Mouse (Mus musculus): ENCODE results near the gene Krtap24-1.

The Krtap24-1 gene

DNA sequence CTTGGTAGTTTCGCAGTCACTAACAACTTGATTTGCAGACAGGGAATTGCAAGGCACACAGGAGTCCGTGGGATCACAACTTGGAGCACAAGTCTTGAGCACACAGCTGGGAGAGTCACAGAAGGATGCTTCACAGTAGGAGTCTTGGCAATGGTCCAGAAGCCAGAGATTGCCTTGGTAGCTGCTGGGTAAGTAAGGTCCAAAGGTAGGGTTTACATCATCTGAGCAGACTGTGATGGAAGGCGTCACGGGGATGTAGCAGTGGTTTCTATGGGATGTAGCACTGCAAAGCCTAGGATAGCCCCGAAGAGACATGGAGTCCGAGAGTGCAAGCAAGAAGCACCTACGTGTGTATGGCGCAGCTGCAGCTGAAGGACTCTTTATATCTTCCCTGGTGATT is at the start of gene Krtap24-1:
Gene Krtap24-1 (minus strand): TSS at position 358 of the 400 bp plus-strand sequence.
- no peak for DNase-seq (ENCODE audit: low read depth, low spot score)

DNA sequence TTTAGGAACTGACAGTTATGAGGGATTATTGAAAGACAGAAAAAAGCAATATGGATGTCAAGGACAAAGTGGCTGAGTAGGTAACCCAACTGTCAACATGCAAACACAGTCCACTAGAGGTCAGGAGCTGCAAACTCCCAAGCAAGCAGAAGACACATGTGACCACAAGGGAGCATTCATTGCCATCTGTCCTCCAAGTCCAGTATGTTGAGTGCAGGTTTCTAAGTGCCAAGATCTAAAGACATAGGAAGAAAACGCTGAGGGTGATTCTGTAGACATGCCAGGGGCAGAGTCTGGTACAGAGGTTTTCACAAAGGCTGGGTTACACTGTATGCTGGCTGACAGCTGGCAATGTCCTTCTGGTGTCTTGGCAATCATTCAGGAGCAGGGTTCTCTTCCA is 45.3 kb upstream of the Krtap24-1 start:
- DNase-seq (ENCODE audit: low read depth, low spot score): peak; percentile 13

DNA sequence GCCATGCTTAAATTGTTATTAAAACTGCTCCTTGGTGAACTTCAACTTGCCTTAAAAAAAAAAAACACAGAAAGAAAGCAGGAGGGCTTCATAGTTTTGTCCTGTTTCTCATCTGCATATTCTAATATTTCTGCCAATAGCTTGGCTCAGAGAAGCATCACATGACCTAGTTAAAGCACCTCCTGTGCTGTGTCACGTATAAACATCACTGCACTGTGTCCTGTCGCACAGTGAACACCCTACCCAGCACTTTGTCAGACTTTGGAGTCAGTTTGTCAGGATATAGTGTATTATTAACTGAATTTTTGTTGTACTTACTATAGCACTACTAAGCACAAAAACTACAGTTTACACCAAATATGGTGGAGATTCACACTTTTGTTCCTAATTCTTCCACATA is 39.9 kb upstream of the Krtap24-1 start:
- no peak for DNase-seq (ENCODE audit: low read depth, low spot score)

DNA sequence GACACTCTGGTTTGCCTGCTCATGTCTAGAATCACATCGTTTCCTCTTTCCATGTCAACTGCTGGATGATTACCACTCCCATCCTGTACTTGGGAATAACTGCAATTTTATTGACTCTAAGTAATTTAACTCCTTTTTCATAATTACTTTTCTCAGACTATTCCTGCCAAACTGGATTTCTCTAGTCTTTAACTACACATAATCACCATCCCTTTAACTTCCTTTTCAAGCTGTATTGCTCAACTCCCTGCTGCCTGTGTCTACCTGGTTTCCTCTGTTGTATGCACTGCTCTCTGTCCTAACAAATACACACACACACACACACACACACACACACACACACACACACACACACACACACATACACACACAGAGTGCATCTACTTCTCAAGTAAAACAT is 39.0 kb upstream of the Krtap24-1 start:
- no peak for DNase-seq (ENCODE audit: low read depth, low spot score)

DNA sequence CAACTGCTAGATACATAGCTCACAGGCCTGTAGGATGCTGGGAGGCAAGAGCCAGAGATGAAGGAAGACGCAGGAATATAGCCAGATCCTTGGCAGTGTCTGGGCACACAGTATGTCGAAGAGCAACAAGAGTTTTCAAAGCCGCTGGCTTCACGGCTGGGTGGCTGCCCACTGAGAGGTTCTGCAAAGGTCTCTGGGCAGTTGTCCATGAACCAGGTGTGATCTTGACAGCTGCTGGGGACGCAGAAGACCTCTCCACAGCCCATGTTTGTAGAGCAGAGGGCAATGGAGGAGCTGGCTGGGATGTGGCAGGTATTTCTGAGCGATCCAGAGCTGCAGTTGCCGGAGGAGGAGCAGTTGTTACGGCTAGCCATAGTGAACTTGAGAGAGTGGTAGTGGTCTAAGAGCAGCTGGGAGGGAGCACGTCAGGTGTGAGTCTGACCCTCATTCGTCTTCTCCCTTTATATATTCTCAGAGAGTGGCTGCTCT is 35.3 kb upstream of the Krtap24-1 start, which contains the start of gene Krtap26-1:
Gene Krtap26-1 (minus strand): TSS at position 439 of the 489 bp plus-strand sequence.
- DNase-seq (ENCODE audit: low read depth, low spot score): no peak

DNA sequence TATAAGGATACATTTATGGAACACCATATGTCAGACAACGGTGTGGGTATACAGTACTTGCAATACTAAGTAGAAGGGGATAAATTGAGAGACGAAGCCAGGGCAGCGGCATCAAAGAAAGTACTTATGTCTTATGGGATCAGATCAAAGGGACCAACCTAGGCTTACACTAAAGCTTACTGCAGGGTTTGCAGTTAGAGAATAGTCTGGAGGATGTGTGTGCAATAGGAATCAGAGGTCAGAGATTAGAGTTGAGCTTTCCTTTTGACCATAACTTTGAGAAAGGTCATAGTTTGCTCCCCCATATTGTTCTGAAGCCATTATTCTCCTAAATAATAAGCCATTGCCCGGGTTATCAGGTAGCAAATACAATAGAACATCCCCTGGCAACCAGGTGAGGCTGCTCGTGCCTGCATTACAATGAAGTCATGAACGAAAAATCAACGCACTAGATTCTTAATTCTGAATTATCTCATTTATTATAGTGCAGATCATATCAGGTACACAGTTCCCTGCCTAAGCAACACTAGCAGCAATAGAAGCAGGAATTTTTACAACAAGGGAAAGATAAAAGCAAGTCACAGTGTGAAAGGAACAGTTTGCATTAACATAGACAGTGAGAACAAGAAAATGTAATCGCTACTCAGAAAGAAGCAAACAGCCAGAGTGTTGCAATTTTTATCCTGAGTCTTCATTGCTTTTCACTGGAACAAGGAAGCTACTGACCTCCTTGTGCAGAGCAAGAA is 34.5 kb upstream of the Krtap24-1 start:
- DNase-seq (ENCODE audit: low read depth, low spot score): no peak

DNA sequence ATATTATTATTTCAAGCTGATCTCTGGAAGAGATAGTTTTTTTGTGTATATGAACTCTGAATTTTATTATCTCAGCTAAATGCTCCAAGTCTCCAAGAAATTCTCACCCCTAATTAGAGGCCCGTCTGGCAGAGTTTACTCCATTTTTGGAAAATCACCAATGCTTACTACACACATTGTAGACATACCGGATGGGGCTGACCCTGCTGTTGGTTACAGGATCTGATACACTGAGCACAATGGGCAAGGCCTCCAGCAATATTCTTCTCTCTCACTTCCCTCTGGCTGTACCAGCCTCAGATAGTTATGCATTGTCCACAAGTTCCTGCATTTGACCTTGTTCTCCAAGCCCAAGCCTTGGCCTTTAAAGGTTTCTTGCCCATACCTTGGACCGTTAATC is 28.0 kb upstream of the Krtap24-1 start:
- DNase-seq (ENCODE audit: low read depth, low spot score): no peak

DNA sequence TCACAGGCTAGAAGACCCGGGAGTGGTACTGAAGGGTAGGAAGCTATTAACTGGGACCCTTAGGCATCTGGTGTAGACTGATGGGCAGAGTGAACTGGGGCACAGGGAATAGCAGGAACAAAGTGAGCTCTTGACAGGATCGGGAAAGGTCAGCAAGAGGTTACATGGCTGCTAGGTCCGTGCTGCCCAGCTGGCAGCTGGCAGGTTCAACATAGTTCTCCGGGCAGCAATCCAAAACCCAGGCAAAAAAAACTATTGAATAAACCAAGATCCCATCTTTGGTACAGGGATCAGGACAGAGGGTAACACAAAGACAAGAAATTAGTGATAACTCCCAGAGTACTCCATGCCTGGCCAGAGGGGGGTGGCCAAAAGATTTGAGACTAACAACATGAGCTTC is 23.1 kb upstream of the Krtap24-1 start:
- DNase-seq (ENCODE audit: low read depth, low spot score): no peak

DNA sequence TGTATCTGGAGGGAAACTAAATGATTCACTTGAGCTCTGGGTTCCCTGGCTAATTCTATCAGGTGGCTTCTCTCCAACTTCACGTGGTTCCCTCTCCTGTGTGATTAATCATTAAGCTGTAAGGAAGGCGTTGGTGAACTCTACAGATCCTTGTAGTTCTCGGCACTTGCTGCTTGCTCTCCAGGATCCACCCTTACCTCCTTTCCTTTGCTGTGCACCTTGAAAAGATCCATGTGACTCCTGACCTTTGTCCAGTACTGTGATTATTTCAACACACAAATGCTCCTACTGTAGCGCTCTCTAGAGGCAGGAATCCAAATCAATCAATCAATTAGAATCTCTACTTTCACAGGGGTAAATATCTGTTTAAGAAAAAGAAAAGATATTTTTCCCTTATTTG is 19.4 kb upstream of the Krtap24-1 start:
- no peak for DNase-seq (ENCODE audit: low read depth, low spot score)

DNA sequence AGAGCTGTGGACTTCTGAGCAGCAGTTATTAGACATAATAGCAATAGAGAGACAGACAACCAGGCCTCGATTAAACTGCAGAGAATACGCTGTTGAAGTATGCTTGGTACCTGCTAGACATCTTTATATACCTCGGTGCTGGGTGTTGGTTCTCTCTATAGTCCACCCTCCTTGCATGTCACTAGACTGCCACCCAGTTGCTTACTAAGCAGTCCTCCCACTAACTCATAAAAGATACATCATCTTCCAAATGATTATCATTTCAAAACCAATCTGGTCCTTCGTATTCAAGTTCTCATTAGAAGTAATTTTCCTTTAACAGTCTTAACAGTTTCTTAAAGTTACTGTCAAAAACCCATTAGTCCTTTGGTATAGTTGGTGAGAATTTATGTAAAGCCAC is 15.5 kb upstream of the Krtap24-1 start, which contains the start of gene 2310079G19Rik:
Gene 2310079G19Rik (minus strand): TSS at position 101 of the 400 bp plus-strand sequence.
- DNase-seq (ENCODE audit: low read depth, low spot score): no peak

DNA sequence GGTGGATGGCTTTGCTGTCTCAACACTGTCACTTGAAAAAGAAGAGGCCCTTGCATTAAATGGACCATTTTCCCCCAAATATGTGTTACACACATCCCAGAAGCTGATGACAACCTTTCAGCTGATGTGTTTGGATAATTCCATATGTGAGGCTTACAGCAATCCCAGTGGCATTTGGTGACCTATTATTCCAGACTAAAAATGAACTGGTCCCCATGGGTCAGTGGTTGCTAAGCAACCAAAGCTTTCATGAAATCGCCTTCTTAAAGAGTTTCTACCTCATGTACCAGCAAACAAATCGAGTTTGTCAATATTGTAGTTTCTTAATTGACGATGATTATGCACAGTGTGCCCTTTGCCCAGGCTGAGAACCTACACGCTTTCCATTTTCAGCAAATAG is 633 bp upstream of the Krtap24-1 start:
- DNase-seq (ENCODE audit: low read depth, low spot score): peak; percentile 20

DNA sequence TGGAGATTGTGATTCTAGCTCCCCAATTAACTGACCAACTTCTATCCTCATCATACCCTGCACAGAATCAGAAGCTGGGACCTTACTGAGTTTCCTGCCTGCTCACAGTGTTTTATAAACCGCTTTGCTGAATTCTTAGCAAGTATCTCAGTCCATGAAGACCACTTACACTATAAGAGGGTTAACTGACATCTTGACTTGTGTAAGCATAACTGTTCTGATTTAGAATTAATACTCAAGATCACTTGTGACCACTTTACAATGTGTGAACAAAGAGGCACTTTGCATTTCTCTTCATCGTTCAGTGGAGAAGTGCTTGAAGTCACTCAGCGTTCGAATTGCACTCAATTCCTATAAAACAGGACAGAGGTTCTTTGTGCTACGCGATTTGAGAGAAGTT is 7.5 kb downstream of the Krtap24-1 start:
- DNase-seq (ENCODE audit: low read depth, low spot score): no peak

DNA sequence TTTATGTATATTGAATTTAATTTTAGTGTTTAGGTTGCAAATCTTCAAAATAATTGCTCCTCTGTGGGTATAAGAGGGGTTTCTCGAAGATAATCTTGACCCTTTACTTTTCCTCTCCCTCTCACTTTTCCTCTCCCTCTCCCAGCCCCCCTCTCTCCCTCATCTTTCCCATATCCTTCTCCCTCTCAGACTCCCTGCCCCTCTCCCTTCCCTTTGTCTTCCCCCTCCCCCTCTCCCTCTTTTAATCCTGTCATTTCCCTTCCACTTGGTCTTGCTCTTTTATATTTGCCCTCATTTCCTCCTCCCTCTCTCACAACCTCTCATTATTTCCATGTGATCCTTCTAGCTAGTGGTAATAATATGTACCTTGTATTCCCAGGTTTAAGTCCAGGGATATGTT is 9.6 kb downstream of the Krtap24-1 start:
- no peak for DNase-seq (ENCODE audit: low read depth, low spot score)

DNA sequence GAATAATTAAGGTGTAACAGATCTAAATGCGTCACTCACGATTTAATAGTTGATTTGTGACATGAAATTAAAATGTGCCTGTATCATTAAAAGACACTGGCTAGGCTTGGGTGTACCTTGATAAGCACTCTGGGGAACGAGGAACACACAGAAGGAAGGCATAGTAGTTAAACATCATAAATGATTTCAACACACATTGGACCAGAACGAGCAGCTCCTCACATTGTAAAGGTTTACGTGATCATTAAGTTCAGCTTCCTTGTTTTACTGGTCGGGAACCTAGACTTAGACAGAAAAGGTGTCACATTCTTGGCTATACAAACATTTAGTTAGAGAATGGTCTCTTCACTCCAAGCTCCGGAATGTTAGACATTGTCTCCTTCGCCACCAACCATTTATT is 11.8 kb downstream of the Krtap24-1 start:
- no peak for DNase-seq (ENCODE audit: low read depth, low spot score)

DNA sequence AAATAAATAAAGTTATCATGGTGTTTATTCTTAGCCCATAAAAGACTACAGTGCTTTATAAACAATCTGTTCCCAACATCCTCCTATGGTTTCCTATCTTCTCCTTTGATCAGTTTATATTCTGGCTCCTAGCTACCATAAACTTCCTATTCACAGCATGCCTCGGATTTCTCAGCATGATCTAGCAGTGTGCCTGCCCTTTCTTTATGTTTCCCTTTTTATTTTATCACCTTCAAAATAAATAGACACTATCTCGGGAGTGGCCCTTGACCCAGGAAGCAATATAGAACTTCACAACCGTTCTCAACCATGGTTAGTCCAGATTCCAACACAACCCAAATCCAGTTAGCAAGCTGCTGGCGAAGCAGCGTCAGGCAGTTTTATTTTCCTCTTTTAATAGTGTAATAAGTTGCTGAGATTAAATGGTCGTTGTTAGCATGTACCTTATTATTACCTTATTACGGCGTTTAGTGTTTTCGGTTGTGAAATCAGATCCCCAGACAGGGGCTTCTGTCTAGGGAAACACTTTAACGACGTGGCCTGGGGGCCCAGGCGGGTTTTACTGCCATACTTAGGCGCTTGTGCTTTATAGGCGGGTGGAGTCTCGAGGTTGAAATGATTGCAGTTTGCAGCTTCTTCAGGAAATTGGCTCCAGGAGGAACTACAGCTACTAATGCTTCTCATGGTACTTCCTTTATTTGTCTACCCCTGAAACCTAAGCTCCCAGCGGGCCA is 12.4 kb downstream of the Krtap24-1 start:
- no peak for DNase-seq (ENCODE audit: low read depth, low spot score)

DNA sequence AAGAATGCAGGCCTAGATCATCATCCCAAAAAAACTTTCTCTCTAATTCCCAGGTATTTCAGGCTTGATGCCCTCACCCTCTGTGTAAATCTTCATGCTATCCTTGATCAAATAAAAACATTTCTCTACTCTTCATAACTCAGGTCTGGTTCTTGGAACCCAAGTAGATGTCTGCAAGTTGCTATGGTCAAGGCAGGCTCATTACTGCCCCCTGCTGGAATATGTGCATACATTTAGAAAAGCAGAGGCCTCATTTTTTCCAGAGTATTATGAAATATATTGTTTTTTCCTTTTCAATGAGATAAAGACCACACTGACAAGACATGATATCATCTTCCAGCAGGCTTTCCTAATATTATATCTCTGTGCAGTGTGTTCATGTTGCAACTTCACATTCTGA is 19.3 kb downstream of the Krtap24-1 start:
- DNase-seq (ENCODE audit: low read depth, low spot score): no peak

DNA sequence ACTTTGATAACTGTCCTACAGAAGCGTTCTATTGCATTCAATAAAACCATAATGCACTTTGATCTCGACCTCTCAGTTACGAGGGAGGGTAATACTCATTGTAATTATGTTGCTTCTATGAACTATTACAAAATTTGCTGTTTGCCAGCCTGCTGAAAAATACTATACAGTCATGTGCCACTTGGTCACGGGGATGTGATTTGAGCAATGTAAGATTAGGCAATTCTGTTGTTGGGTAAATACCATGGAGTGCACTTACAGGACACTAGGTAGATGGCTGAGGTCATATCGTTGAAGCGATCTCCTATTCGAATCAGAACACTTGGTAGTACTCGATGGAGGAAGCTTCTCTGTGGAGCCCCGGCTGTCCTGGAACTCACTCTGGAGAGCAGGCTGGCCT is 28.7 kb downstream of the Krtap24-1 start:
- DNase-seq (ENCODE audit: low read depth, low spot score): no peak

DNA sequence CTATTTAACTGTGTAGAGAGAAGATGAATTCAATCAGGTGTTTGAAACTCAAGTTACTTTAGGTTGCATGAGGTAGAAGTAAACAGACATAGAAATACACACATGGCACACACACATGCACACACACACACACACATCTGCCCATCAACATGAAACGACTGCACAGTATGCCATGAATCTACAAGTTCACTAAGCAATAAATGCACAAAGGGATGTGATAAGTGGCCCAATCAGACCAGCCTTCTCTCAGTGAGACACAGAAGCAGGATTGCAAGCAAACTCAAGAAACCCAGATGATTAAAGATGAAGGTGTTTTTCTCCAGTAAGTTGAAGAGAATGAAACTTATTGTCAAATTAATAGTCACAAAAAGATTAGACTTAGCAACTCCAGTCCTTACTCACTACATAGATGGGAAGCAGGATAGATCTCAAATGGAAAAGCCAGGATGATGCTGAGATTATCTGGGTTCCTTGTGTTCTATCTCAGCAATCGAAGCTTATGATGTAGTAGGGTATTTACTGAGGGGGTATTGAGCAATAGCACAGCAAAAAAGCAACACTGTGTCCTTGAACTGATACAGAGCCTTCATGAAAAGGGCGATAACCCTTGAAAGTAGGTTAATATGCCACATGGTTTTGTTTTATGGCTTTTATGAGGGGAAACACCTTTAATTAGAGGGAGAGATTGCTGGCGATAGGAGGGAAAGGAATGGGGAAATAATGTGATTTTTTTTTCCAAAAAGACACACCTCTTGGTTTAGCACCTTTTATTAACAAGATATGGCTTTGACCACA is 36.0 kb downstream of the Krtap24-1 start:
- no peak for DNase-seq (ENCODE audit: low read depth, low spot score)

DNA sequence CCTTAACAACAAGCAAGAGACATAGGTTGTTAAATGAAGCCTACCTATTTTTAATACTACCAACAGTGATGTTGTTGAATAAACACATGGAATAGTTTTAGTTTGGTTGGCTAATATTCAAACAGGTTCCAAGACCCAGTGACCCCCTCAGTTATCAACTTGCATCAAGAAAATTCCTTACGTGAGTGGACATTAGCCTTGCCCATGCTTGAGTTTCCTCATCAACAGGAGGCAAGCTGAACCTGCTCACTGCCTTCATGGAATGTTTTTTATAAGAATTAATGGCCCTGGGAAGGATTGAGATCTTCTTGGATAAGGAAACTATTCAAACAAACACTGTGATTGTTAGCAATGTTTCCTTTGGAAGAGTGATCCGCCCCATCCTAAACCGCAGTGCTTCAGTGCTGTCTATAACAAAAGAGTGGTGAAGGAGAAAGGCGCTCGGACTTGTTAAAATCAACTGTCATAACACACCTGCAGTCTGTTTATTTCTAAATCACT is 39.1 kb downstream of the Krtap24-1 start:
- no peak for DNase-seq (ENCODE audit: low read depth, low spot score)

DNA sequence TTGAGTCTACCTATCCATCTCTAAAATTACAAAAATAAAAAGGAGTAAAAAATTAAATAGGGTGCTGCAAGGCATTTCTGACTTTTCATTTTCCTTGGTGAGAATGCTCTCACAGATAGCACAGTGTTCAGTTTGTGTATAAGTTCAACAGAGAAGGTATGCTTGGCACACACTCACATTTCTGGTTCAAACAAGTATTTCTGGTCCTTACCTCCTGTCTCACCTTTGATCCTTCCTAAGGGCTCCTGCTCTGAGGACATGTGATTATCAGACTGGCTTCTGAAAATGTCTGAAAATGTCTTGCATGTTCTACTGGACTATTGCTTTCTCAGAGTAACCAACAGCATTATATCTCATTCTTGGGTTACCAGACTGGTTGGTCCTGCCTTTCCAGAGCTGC is 41.9 kb downstream of the Krtap24-1 start:
- no peak for DNase-seq (ENCODE audit: low read depth, low spot score)

DNA sequence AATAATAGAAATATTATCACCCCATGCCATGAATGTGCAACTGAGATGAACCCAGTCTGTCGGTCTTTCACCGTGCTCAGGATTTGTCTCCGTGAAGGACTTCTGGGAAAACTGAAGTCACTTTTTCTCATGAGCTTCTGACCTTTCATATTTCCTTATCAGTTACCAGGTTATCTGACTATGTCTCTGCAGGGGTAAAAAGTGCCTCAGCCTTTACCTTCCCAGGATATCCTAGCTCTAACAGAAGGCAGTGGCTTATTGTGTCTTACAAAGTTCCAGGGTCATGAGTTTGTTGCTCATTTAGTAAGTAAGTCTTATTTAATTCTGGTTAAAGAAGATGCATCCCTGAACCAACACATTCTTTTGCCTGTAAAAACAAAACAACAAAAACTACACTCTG is 42.3 kb downstream of the Krtap24-1 start:
- DNase-seq (ENCODE audit: low read depth, low spot score): no peak

DNA sequence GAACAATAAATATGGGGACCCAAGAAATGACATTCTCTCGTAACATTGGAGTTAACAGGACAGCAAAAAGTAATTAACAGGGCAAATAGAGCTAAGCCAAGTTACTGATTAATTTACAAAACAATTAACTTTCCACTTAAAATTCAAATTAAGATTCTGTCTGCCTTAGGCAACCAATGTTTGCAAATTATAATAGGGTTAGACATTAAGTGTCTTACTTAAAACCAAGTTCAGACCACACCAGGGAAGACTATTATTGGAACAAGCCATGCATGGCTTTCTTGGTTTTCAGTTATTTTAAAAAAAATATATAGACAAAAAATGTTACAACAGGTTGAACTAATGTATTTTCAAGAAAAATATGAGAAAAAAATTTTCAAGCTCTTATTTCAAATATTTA is 43.0 kb downstream of the Krtap24-1 start:
- DNase-seq (ENCODE audit: low read depth, low spot score): no peak
